Comparison of ENCODE assay signal across 8 mouse cellular contexts in the genomic region with DNA sequence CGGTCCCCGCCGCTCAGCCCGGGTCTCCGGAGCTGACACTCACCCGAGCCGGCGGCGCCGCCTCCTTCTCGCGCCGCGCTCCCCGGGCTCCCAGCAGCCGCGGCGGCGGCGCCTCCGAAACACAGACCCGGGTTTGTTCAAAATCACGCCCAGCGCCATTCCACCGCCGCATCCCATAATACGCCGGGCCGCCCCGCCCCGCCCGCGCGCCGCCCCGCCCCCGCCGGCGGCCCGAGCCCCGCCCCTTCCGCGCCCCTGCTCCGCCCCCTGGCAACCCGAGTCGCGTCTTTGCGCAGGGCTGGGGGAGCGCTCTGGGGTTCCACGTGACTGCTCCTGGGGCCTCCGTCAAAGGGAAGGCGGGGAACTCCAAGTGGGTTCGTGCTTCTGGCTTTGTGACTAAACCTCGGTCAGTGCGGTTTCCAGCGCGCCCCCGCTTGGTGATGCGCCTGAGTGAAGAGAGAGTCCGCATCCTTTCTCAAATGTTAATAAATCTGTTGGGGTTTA. TPM values are rescaled to one million over a fixed set of nuclear protein-coding genes. Genes with fewer than 3 reads are reported as not detected.
A peak's percentile ranks its signal among the peaks of the same experiment; 100 is the strongest.
DNase-seq lines count a peak whose midpoint lies in the region; ATAC-seq lines count a peak whose summit lies in the region.

A gene (minus strand): TSS at position 182 of the 504 bp plus-strand sequence.

- H3K4me2 ChIP-seq in hindbrain, embryonic 15.5 days: peak within 1 kb of the TSS; percentile 93

- DNase-seq in WW6 (ENCODE audit: low read depth, low spot score): peak; percentile 78
- DNase-seq in cerebellum, postnatal 36 days: peak; percentile 85 to 88
- peak; percentile 87 to 89 for DNase-seq in frontal cortex, postnatal 36 days (ENCODE audit: low spot score in 2 of 2)
- peak; percentile 88 to 90 for DNase-seq in left cerebral cortex, adult 18-20 months (ENCODE audit: low spot score in 2 of 2)
- peak; percentile 90 to 94 for DNase-seq in lung, postnatal 4 days
- peak; percentile 96 for DNase-seq in retina, postnatal 1 day
- DNase-seq in thymus, postnatal 4 days: peak; percentile 91

- peak within 1 kb of the TSS; percentile 60 for H3K9ac ChIP-seq in hindbrain, embryonic 15.5 days

- H3K27ac ChIP-seq in hindbrain, embryonic 15.5 days (replicated peaks): peak within 1 kb of the TSS; percentile 75

- H3K36me3 ChIP-seq in hindbrain, embryonic 15.5 days: no peaks in the 10 kb centered on the region

- peak; percentile 96 for ATAC-seq in hindbrain, embryonic 15.5 days (ENCODE audit: low FRiP score, low read depth)

- H3K27me3 ChIP-seq in hindbrain, embryonic 15.5 days: no peaks in the 10 kb centered on the region

- peak within 1 kb of the TSS; percentile 80 for H3K4me3 ChIP-seq in hindbrain, embryonic 15.5 days

- WGBS in hindbrain, embryonic 15.5 days: 1% methylated on average over 45 of the region's 60 CpGs

- no peaks in the 10 kb centered on the region for H3K9me3 ChIP-seq in hindbrain, embryonic 15.5 days

- peaks cover 27% of the 10 kb centered on the region for H3K4me1 ChIP-seq in hindbrain, embryonic 15.5 days (replicated peaks)

RNA-seq across cellular contexts. Expression of the gene that starts here (rescaled TPM):
- polyA plus RNA-seq in hindbrain, embryonic 15.5 days (2015; fragmentation: Nextera tagmentation; extraction: Ambion mirVana): 7.1 and 7.4 TPM in 2 replicates
- total RNA-seq in left cerebral cortex, adult 18-20 months (2021): 10 to 100 TPM; 24.7 to 24.8 TPM

Comparison
In these comparisons a context has a peak if more than half of its experiments do, and no peak if none do; other contexts are left out.
1. Peak in every context shown above with its lines: DNase-seq, ATAC-seq, H3K4me3 ChIP-seq and H3K27ac ChIP-seq.